In the genomic region with DNA sequence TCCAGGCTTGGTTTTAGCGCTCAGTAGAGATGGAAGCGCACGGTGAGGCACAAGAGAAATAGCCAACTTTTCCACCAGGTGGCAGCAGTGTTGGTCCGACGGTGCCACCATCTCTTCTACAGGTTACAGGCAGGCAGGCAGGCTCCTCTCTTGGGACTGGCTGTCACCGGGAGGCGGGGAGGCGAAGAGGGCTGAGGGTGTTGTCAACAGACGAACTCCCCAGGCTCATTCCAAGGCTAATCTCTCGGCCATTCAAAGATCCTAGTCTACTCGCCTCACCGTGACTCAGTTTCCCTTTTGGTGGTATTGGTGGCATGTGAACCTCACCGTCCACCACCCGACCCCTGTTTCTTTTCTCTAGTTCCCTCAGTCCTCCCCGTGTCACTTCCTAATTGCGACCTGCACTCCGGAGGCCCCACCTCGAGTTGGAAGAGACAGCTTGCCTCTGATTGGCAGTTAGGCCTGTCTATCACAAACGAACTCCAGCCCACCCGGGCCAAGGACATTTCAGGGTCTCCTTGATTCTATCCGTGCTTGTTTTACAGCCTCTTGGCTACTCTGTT, we compare ENCODE assay signal across 9 mouse cellular contexts. TPM values are rescaled to one million over a fixed set of nuclear protein-coding genes. Genes with fewer than 3 reads are reported as not detected.
DNase-seq lines count a peak whose midpoint lies in the region; ATAC-seq and TF ChIP-seq lines count a peak whose summit lies in the region.
"Had no signal": no experiment of that assay in that cellular context is flagged by ENCODE, and none has a peak within 500 bp of the region (broad histone marks: within the 10 kb centered on the region; RNA-seq: fewer than 3 reads in every experiment).

No protein-coding gene starts in this region.

- peak; percentile 92 for DNase-seq in CH12.LX (ENCODE audit: extremely low read depth)
- peak; percentile 29 for DNase-seq in c-Kit-negative CD71-positive TER-119-positive erythroid progenitor cells, embryonic 14.5 days (ENCODE audit: low read depth, low spot score)
- peak; percentile 90 for DNase-seq in kidney, postnatal 10 days
- DNase-seq in liver, embryonic 11.5 days (ENCODE audit: low spot score) = peak; percentile 75
- DNase-seq in naive thymus-derived CD4-positive, alpha-beta T cell, adult 2 months (ENCODE audit: low read depth) = peak; percentile 90

- TF ChIP-seq POLR2A in CH12.LX (IDR thresholded peaks at IDR 0.05; ENCODE audit: low read depth, low read length) = peak; percentile 46; the same call in 1 of the 2 replicates

- peaks cover 8% of the 10 kb centered on the region for H3K9me3 ChIP-seq in CH12.LX (replicated peaks; ENCODE audit: low read length)
- no peaks in the 10 kb centered on the region for H3K9me3 ChIP-seq in heart, embryonic 15.5 days (replicated peaks)
- H3K9me3 ChIP-seq in liver, embryonic 11.5 days (ENCODE audit: control insufficient read depth, low read length) = no peaks in the 10 kb centered on the region
- H3K9me3 ChIP-seq in stomach, embryonic 14.5 days (ENCODE audit: control insufficient read depth, low read depth, low read length) = no peaks in the 10 kb centered on the region

- peak overlapping the region; percentile 47 to 66 (median 57) for H3K4me3 ChIP-seq in CH12.LX (replicated peaks in 1 of 3; ENCODE audit: low read depth in 2 of 3, low read length in 2 of 3, poor library complexity in 1 of 3)
- peak overlapping the region; percentile 40 for H3K4me3 ChIP-seq in heart, embryonic 15.5 days
- peak overlapping the region; percentile 45 for H3K4me3 ChIP-seq in liver, embryonic 11.5 days (ENCODE audit: low read depth, low read length)
- H3K4me3 ChIP-seq in stomach, embryonic 14.5 days (ENCODE audit: low read depth, low read length) = peak overlapping the region; percentile 25

- peak overlapping the region; percentile 31; the same call in 1 of the 2 replicates for H3K9ac ChIP-seq in CH12.LX (ENCODE audit: insufficient read depth, low read depth)
- H3K9ac ChIP-seq in heart, embryonic 15.5 days = 0 out of 2 replicates have a peak overlapping the region, but pooled peaks have one; percentile 19
- peak overlapping the region; percentile 35; the same call in 1 of the 2 replicates for H3K9ac ChIP-seq in liver, embryonic 11.5 days (ENCODE audit: low read depth, low read length)
- H3K9ac ChIP-seq in stomach, embryonic 14.5 days (replicated peaks; ENCODE audit: low read depth, low read length) = no peak overlapping the region

- H3K4me1 ChIP-seq in CH12.LX (ENCODE audit: control insufficient read depth in 1 of 2, insufficient read depth in 2 of 2) = peaks cover 6 to 7% of the 10 kb centered on the region in 2 experiments; a peak in 3 of 4 replicates
- H3K4me1 ChIP-seq in heart, embryonic 15.5 days (replicated peaks) = peaks cover 5% of the 10 kb centered on the region
- no peaks in the 10 kb centered on the region; the same call in 1 of the 2 replicates for H3K4me1 ChIP-seq in liver, embryonic 11.5 days (replicated peaks; ENCODE audit: control insufficient read depth, insufficient read depth, low read length)
- H3K4me1 ChIP-seq in stomach, embryonic 14.5 days (ENCODE audit: control insufficient read depth, insufficient read depth, low read length) = no peaks in the 10 kb centered on the region

- dilution Hi-C loops in CH12.LX (cut with MboI; ENCODE audit: extremely low pct_ligation_motif_present, extremely low pct_unique_long_range_greater_than_20kb, low sequenced_read_pairs) = no loop called here

- H3K27me3 ChIP-seq in CH12.LX (replicated peaks) = peaks cover 40% of the 10 kb centered on the region
- peaks cover 26% of the 10 kb centered on the region for H3K27me3 ChIP-seq in heart, embryonic 15.5 days
- peaks cover 12% of the 10 kb centered on the region for H3K27me3 ChIP-seq in liver, embryonic 11.5 days (replicated peaks; ENCODE audit: control insufficient read depth, insufficient read depth, low read length)
- H3K27me3 ChIP-seq in stomach, embryonic 14.5 days (ENCODE audit: control insufficient read depth, insufficient read depth, low read length) = no peaks in the 10 kb centered on the region

- in situ Hi-C loops in CH12.LX (cut with MboI; ENCODE audit: low pct_ligation_motif_present, low pct_unique_long_range_greater_than_20kb, low sequenced_read_pairs) = no loop called here

- ATAC-seq in erythroid progenitor cell, adult 5-6 weeks (replicated peaks; ENCODE audit: low FRiP score, poor library complexity, severe bottlenecking) = peak; percentile 86
- peak; percentile 77 for ATAC-seq in heart, embryonic 15.5 days (replicated peaks; ENCODE audit: insufficient number of reproducible peaks, insufficient read depth, low FRiP score, low read depth)
- peak; percentile 81 for ATAC-seq in liver, embryonic 11.5 days (replicated peaks; ENCODE audit: low FRiP score)
- ATAC-seq in stomach, embryonic 14.5 days (ENCODE audit: insufficient number of reproducible peaks, insufficient read depth, low FRiP score, low read depth) = peak; percentile 81; the same call in 1 of the 2 replicates

- peak overlapping the region; percentile 53 for H3K4me2 ChIP-seq in CH12.LX (ENCODE audit: insufficient read depth, low read depth, poor library complexity, severe bottlenecking)
- H3K4me2 ChIP-seq in heart, embryonic 15.5 days = peak overlapping the region; percentile 60
- H3K4me2 ChIP-seq in liver, embryonic 11.5 days = peak overlapping the region; percentile 67
- peak overlapping the region; percentile 46 for H3K4me2 ChIP-seq in stomach, embryonic 14.5 days (replicated peaks; ENCODE audit: low read depth, low read length)

- TF ChIP-seq EP300 in CH12.LX (IDR thresholded peaks at IDR 0.05; ENCODE audit: low read length) = no peak

- H3K79me2 ChIP-seq in CH12.LX (replicated peaks; ENCODE audit: control insufficient read depth, extremely low read depth, insufficient read depth, poor library complexity, severe bottlenecking) = no peaks in the 10 kb centered on the region

- peak; percentile 79 for TF ChIP-seq RAD21 in CH12.LX (IDR thresholded peaks at IDR 0.05; ENCODE audit: low read depth, low read length)

- under 1% methylated on average over 21 of the region's 21 CpGs for WGBS in heart, embryonic 15.5 days
- WGBS in liver, embryonic 11.5 days = 2% methylated on average over 21 of the region's 21 CpGs
- under 1% methylated on average over 21 of the region's 21 CpGs for WGBS in stomach, embryonic 14.5 days

- no peaks in the 10 kb centered on the region for H3K36me3 ChIP-seq in CH12.LX (replicated peaks in 1 of 2; ENCODE audit: control insufficient read depth in 1 of 2, insufficient read depth in 1 of 2, low read length in 1 of 2)
- no peaks in the 10 kb centered on the region for H3K36me3 ChIP-seq in heart, embryonic 15.5 days
- H3K36me3 ChIP-seq in liver, embryonic 11.5 days (ENCODE audit: control insufficient read depth, insufficient read depth, low read length) = no peaks in the 10 kb centered on the region
- no peaks in the 10 kb centered on the region for H3K36me3 ChIP-seq in stomach, embryonic 14.5 days (ENCODE audit: control insufficient read depth, insufficient read depth, low read length)

- TF ChIP-seq CTCF in CH12.LX (conservative IDR thresholded peaks at IDR 0.05 in 1 of 2, IDR thresholded peaks at IDR 0.05 in 1 of 2; ENCODE audit: low read depth in 2 of 2, low read length in 2 of 2) = peak; percentile 24 to 92

- no peak overlapping the region for H3K27ac ChIP-seq in CH12.LX (ENCODE audit: insufficient read depth, low read depth)
- no peak overlapping the region for H3K27ac ChIP-seq in heart, embryonic 15.5 days
- no peak overlapping the region for H3K27ac ChIP-seq in liver, embryonic 11.5 days (ENCODE audit: low read depth, low read length)
- H3K27ac ChIP-seq in stomach, embryonic 14.5 days (ENCODE audit: low read length) = no peak overlapping the region

RNA-seq across cellular contexts. Expression of gene 4930451I11Rik, which starts 0.7 kb away (rescaled TPM):
- total RNA-seq in CH12.LX (2012; rRNA removed) = not detected in 2 replicates
- total RNA-seq in CH12.LX (2014; rRNA removed) = not detected in 2 replicates
- polyA plus RNA-seq in CH12.LX (2012; ENCODE audit: insufficient read length, low read depth) = not detected in 2 replicates
- not detected in 2 replicates for total RNA-seq in erythroid progenitor cell, adult 5-6 weeks (2015; ENCODE audit: low replicate concordance)
- not detected in 2 replicates for total RNA-seq in erythroid progenitor cell, adult 5-6 weeks (2017; ENCODE audit: low replicate concordance)
- polyA plus RNA-seq in heart, embryonic 15.5 days (2015; fragmentation: Nextera tagmentation; extraction: Ambion mirVana) = not detected in 2 replicates
- polyA plus RNA-seq in liver, embryonic 11.5 days (2014; fragmentation: Nextera tagmentation; extraction: Ambion mirVana) = not detected in 2 replicates
- not detected in 2 replicates for polyA plus RNA-seq in stomach, embryonic 14.5 days (2014; fragmentation: Nextera tagmentation; extraction: Ambion mirVana)
- polyA plus RNA-seq: gonadal fat pad, adult 2 months had no signal

RNA-seq across cellular contexts. Expression of gene Doc2a, which starts 15.1 kb away (rescaled TPM):
- 1.9 and 3.4 TPM in 2 replicates for total RNA-seq in CH12.LX (2012; rRNA removed)
- not detected in 2 replicates for total RNA-seq in CH12.LX (2014; rRNA removed)
- polyA plus RNA-seq in CH12.LX (2012; ENCODE audit: insufficient read length, low read depth) = not detected in 2 replicates
- total RNA-seq in erythroid progenitor cell, adult 5-6 weeks (2015; ENCODE audit: low replicate concordance) = not detected in 2 replicates
- total RNA-seq in erythroid progenitor cell, adult 5-6 weeks (2017; ENCODE audit: low replicate concordance) = not detected in 2 replicates
- 0.53 TPM in 1 of 2 replicates, not detected in the other for polyA plus RNA-seq in heart, embryonic 15.5 days (2015; fragmentation: Nextera tagmentation; extraction: Ambion mirVana)
- 0.52 and 1.6 TPM in 2 replicates for polyA plus RNA-seq in liver, embryonic 11.5 days (2014; fragmentation: Nextera tagmentation; extraction: Ambion mirVana)
- polyA plus RNA-seq in stomach, embryonic 14.5 days (2014; fragmentation: Nextera tagmentation; extraction: Ambion mirVana) = 0.75 and 2.0 TPM in 2 replicates
- polyA plus RNA-seq: gonadal fat pad, adult 2 months had no signal

RNA-seq across cellular contexts. Expression of gene Hirip3, which starts 29.7 kb away (rescaled TPM):
- total RNA-seq in CH12.LX (2012; rRNA removed) (70.9 and 103 TPM in 2 replicates), CH12.LX (2014; rRNA removed) (42.4 and 44.7 TPM in 2 replicates)
- 190 and 267 TPM in 2 replicates for polyA plus RNA-seq in CH12.LX (2012; ENCODE audit: insufficient read length, low read depth)
- 50.8 and 63.3 TPM in 2 replicates for total RNA-seq in erythroid progenitor cell, adult 5-6 weeks (2015; ENCODE audit: low replicate concordance)
- 193 and 296 TPM in 2 replicates for total RNA-seq in erythroid progenitor cell, adult 5-6 weeks (2017; ENCODE audit: low replicate concordance)
- 14.3 and 24.2 TPM in 2 replicates for polyA plus RNA-seq in heart, embryonic 15.5 days (2015; fragmentation: Nextera tagmentation; extraction: Ambion mirVana)
- polyA plus RNA-seq in liver, embryonic 11.5 days (2014; fragmentation: Nextera tagmentation; extraction: Ambion mirVana) = 17.3 and 24.6 TPM in 2 replicates
- 20.2 and 21.2 TPM in 2 replicates for polyA plus RNA-seq in stomach, embryonic 14.5 days (2014; fragmentation: Nextera tagmentation; extraction: Ambion mirVana)

RNA-seq across cellular contexts. Expression of gene Ino80e, which starts 30.1 kb away (rescaled TPM):
- total RNA-seq in CH12.LX (2012; rRNA removed) = 73.9 and 109 TPM in 2 replicates
- total RNA-seq in CH12.LX (2014; rRNA removed) = 73.6 and 78.4 TPM in 2 replicates
- 216 and 243 TPM in 2 replicates for polyA plus RNA-seq in CH12.LX (2012; ENCODE audit: insufficient read length, low read depth)
- 19.1 and 20.1 TPM in 2 replicates for total RNA-seq in erythroid progenitor cell, adult 5-6 weeks (2015; ENCODE audit: low replicate concordance)
- 20.2 and 30.4 TPM in 2 replicates for total RNA-seq in erythroid progenitor cell, adult 5-6 weeks (2017; ENCODE audit: low replicate concordance)
- 50.4 and 56.9 TPM in 2 replicates for polyA plus RNA-seq in heart, embryonic 15.5 days (2015; fragmentation: Nextera tagmentation; extraction: Ambion mirVana)
- 124 and 130 TPM in 2 replicates for polyA plus RNA-seq in liver, embryonic 11.5 days (2014; fragmentation: Nextera tagmentation; extraction: Ambion mirVana)
- 78.2 and 80.3 TPM in 2 replicates for polyA plus RNA-seq in stomach, embryonic 14.5 days (2014; fragmentation: Nextera tagmentation; extraction: Ambion mirVana)

RNA-seq across cellular contexts. Expression of gene Fam57b, which starts 34.6 kb away (rescaled TPM):
- total RNA-seq in CH12.LX (2012; rRNA removed) (0.30 TPM in 1 of 2 replicates, not detected in the other), CH12.LX (2014; rRNA removed) (not detected in 2 replicates)
- polyA plus RNA-seq in CH12.LX (2012; ENCODE audit: insufficient read length, low read depth) = not detected in 2 replicates
- not detected in 2 replicates for total RNA-seq in erythroid progenitor cell, adult 5-6 weeks (2015; ENCODE audit: low replicate concordance)
- not detected in 2 replicates for total RNA-seq in erythroid progenitor cell, adult 5-6 weeks (2017; ENCODE audit: low replicate concordance)
- polyA plus RNA-seq in heart, embryonic 15.5 days (2015; fragmentation: Nextera tagmentation; extraction: Ambion mirVana) = 0.69 and 1.3 TPM in 2 replicates
- 0.21 TPM in 1 of 2 replicates, not detected in the other for polyA plus RNA-seq in liver, embryonic 11.5 days (2014; fragmentation: Nextera tagmentation; extraction: Ambion mirVana)
- polyA plus RNA-seq in stomach, embryonic 14.5 days (2014; fragmentation: Nextera tagmentation; extraction: Ambion mirVana) = 1.1 and 1.8 TPM in 2 replicates

Comparison
In these comparisons a context has a peak if more than half of its experiments do, and no peak if none do; other contexts are left out.
1. DNase-seq: peak in every context shown above with its lines; median percentile 92 in CH12.LX; 90 in kidney, postnatal 10 days; 90 in naive thymus-derived CD4-positive, alpha-beta T cell, adult 2 months; 75 in liver, embryonic 11.5 days; 29 in c-Kit-negative CD71-positive TER-119-positive erythroid progenitor cells, embryonic 14.5 days.